Mouse (Mus musculus): ENCODE measurements around the gene Ptpn3. TPM values are rescaled to one million over a fixed set of nuclear protein-coding genes. Genes with fewer than 3 reads are reported as not detected.

Ptpn3 gene
- total RNA-seq, 2 experiments from 2014 or later = 74.8 to 79.2 TPM

GRCm38 (mm10) chr4:57262451-57262850, 39.2 kb downstream of the Ptpn3 start:
- no peak for DNase-seq

DNA sequence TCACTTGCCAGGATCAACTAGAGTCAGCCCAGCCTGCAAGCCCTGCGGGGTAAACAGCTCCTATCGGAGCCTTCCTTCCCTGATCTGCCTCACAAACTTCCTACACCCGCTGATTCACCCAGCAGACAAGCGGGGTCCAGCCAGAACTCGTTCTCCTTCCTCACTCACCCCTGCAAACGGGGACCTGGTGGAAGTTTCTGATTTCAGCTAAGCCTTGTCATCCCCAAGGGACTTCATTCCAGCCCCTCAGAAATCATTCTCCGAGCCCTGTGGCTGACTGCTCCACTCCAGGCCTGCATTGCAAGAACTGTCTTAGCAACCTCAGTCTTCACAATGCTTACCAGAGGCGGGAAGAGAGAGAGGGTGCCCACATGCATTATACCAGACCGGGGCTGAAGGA, 39.8 kb downstream of the Ptpn3 start:
- no peak for DNase-seq

DNA sequence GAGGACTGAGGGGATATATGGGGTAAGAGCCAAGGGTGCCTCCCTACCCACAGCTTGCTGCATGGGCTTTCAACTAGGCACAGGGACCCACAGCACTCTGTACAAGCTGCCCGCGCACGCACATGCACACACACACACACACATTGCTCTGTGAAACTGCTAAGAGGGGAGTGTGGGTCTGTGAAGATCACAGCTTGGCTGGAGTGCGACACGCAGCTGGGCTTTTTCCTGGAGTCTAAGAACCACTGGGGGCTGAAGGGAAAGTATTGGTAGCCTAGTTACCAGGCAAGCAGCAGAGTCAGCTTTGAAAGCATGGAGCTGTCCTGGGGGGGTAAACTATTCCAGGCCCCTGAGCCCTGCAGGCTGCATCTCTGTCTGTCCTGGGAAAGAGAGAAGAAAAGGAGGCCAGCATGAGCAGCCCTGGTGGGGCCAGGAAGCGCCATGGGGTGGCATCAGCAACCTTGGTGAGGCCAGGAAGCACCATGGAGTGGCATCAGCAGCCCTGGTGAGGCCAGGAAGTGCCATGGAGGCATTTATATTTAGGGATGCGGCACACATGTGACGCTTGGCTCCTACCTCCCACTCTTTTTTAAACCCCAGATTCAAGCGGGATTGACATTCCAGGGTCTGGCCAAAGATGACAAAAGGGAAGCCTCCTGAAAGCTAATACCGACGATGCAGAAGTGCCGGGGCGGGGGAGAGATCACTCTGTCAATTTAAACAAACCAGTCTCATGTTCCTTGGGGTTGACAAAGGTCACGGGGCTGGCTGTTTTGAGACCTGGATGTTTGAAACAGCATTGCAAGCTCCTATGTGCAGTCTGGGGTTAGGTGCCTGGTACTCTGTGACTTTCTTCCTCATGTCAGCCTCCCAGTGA, 43.2 kb downstream of the Ptpn3 start:
- no peak for DNase-seq

- DNase-seq = no peak
Measured at GRCm38 (mm10) chr4:57257409-57257808, 44.2 kb downstream of the Ptpn3 start.

DNA sequence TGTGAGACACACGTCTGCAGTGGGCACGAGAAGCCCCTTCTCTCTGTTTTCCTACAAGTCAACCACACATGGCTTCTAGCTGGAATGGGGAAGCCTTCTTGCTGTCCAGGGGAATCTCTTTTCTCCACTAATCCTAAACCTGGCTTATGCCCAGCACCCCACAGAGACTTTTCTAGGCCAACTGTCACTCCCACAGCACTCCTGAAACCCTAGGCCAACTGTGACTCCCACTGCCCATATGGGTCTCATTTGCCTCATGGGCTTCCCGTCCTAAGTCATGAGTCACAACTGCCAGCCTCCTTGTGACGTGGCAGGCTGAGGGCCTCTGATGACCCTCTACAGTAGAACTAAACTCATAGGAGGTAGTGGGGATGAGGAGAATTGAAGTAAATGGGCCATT, 44.9 kb downstream of the Ptpn3 start:
- DNase-seq = no peak

- no peak for DNase-seq
Measured at GRCm38 (mm10) chr4:57254412-57254811, 47.2 kb downstream of the Ptpn3 start.

DNA sequence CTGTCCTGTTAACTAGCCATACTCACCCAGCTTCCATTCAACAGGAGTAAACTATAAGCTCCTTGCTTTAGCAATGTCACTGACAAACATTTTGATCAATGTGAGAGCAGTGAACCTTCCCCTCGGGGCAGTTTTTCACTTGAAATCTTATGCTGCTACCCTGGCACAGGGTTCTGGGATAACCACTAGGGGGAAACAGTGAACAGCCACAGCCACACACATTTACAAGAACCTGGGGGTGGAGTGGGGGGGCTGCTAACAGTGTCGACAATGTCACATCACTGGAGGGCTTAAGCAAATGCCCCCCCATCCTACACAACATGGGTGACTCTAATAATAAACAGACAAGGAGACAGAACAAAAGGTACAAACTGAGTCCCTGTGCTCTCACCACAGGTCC, 51.0 kb downstream of the Ptpn3 start:
- DNase-seq = no peak

GRCm38 (mm10) chr4:57249108-57249507, 52.5 kb downstream of the Ptpn3 start:
- no peak for DNase-seq

DNA sequence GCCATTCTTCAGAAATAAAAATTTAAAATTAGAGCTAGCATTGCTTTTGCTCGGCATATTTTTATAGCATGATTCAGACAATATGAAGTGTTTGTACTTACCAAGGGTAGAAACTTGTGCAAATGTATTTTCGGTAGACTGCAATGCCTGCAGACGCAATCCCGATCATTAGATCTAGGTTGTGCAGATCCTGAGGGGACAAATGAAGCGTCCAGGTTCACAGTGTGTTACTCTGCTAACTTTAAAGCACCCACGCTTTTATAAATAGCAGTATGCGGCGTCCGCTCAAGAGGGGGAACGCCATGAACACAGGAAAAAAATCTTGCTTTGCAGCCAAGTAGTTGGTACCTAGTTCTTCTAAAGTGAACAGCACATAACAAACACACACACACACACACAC, 56.8 kb downstream of the Ptpn3 start:
- no peak for DNase-seq

DNA sequence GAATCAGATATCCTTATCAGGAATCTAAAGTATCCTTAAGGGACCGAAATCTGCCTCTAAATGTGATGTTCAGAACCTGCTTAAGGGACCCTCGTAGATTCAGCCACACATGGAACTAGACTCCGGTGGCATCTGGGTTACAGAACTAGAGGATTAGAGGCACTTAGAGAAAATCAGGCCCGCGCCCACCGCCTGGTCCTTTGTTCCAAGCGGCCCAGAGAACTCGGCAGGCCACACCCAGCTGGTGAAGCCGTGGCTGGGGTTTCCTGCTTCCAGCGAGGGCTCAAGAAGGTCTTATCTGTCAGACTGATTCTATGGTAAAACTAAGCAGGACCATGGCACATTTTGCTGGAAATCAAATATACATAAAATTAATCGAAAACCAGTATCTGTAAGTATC, 58.3 kb downstream of the Ptpn3 start:
- no peak for DNase-seq

DNA sequence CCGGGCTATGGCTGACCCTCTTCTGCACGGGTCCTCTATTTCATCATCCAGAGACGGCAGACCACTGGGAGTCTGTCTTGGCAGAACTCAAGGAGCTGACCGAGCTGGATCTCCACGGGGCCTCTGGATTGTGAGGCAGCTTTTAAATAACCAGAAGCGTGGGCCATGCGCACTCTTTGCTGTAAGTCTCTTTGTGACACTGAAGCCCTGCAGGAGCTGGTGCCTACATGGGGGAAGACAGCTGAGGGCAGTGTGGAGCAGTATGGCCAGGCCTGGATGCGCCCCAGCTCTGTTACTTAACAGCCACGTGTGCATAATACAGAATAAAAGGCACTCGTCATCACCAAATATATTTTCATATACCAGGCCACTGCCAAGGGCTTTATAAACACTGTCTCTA, 60.7 kb downstream of the Ptpn3 start:
- no peak for DNase-seq

DNA sequence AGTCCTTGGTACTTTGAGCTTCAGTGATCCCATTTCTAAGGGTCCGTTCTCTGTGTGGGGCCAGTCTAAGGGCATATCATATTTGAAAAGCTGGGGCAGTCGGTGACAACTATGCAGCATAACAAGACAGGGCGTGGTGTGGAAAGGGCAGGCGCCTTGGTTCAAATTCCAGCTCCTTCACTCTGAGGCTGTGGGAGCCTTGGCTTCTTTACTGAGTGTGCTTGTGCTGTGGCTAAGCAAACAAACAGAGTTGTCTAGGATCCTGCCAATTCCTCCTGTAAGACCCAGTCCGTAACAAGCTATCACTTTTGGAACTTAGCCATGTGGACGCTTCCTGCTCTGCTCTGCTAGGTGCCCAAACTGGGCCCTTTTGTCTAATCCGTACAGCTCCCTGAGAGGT, 61.5 kb downstream of the Ptpn3 start:
- no peak for DNase-seq

DNA sequence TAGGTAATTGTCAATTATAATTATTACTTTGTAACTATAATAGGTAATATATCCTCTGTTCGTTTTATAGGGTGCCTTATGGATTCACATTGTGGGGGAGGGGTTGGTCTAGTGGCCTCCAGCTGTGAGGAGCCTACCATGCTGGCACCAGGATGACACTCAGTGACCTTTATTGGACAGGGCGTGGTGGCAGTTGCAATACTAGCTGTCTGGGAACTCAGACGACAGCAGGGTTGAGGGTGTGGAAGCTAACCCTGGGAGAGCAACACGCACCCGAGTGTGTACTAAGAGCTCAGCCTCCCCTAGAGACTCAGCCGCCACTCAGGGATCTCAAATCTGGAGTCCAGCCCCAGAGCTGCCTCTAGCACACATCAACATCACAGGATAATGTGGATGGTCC, 62.5 kb downstream of the Ptpn3 start:
- no peak for DNase-seq

DNA sequence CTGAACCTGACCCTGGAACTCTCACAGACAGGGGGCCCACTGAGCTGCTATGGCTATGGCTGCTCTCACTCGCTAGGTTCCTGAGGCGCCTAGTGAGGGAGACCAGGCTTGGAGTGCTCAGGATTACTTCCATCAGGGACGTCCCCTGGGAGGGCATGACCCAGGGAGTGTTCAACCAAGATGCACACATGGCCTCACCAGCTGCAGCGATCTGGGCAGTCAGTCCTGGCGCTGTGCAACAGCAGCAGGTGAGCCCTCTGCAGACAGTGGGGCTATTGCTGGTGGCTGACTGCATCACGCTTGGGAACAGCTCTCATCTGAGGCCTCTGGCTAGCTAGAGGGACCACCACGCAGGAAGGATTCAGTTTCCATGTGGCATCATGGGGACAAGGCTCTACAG, 63.5 kb downstream of the Ptpn3 start:
- no peak for DNase-seq

- no peak for DNase-seq
Measured at GRCm38 (mm10) chr4:57236513-57236912, 65.1 kb downstream of the Ptpn3 start.

GRCm38 (mm10) chr4:57235741-57236140, 65.9 kb downstream of the Ptpn3 start:
- no peak for DNase-seq

DNA sequence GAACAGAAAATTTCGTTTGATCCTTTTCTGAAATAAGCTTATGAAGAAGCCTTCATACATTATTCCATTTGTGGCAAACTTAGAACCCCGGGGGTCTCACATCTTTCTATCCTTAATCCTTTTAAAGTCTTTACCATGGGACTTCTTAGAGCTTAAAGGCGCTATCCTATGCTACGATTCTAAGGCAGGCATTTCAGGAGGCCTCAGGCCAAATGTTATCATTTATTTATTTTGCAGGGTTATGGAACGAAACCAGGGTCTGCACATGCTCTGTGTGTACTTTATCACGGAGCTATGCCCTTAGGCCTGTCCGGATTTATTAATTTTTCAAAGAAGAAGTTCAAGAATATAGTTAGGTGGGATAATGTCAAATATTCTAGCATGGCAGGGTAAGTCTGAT, 67.3 kb downstream of the Ptpn3 start:
- no peak for DNase-seq

DNA sequence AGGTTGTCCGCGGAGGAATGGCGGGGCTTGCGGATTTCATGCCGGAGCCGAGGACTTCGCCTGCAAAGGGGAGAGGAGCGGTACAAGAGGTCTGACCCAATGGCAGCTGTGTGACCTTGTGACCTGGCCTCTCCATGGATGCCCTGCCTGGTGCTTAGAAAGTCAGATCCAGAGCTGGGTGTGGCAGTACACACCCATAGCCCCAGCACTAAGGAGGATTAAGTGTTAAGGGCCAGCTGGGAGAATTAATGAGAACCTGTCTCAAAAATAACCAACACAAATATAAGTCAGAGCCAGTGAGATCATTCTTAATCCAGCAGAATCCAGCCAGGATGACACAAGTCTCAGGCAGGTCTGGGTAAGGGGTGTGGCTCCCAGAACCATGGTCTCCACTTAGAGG, 69.2 kb downstream of the Ptpn3 start:
- no peak for DNase-seq

- DNase-seq = no peak
Measured at GRCm38 (mm10) chr4:57231323-57231722, 70.3 kb downstream of the Ptpn3 start.

GRCm38 (mm10) chr4:57230341-57230740, 71.3 kb downstream of the Ptpn3 start:
- no peak for DNase-seq

DNA sequence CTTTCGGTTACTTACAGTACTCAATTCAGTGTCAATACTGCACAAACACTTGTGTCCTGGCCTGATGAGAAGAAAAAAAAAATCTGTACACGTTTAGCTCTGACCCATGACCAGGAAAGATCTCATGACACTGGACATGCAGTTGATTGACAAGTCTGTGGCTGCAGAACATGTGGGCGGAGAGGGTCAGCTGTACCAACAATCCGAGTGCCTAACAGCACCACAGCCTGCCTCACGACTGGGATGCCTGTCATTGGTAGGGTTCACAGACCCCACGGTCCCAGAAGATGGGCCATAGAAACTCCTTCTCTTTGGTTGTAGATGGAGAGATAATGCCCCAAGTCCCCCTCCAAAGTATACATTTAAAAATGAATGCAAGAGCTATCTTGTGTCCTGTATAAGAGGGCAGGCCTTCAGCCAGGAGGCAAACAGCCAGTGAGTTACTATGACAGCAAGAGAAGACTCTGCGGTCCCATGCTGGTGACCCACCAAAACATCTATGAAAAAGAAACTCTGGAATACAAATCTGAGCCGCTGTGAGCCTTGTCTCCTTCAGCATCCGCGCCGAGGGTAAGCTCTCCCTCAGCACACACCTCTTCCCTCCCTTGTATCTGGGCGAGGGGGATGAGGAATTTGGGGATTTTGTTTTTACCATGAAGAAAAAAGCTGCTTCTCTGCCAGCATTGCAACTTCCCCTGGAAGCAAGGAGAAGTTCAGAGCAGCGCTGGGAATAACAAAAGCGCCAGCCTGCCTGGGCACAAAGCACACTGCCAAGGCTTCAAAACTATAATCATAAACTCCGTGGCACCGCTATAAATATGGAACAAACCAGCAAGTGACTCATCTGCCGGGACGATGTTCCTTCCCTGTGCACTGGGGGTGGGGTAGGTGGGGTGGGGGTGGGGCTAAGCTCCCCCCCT, 72.8 kb downstream of the Ptpn3 start:
- peak in 1 of 2 experiments; percentile 27 for DNase-seq

DNA sequence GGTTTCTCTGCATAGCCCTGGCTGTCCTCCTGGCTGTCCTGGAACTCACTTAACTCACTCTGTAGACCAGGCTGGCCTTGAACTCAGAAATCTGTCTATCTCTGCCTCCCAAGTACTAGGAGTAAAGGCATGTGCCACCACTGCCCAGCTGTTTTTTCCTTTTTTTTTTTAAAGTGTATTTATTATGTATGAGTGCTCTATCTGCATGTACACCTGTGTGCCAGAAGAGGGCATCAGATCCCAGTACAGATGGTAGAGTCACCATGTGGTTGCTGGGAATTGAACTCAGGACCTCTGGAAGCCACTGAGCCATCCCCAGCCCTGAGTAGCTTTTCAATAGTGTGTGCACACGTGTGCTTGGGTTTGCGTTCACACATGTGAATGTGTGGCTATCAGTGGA, 76.9 kb downstream of the Ptpn3 start:
- no peak for DNase-seq

- no peak for DNase-seq
Measured at GRCm38 (mm10) chr4:57217746-57218145, 83.9 kb downstream of the Ptpn3 start.

DNA sequence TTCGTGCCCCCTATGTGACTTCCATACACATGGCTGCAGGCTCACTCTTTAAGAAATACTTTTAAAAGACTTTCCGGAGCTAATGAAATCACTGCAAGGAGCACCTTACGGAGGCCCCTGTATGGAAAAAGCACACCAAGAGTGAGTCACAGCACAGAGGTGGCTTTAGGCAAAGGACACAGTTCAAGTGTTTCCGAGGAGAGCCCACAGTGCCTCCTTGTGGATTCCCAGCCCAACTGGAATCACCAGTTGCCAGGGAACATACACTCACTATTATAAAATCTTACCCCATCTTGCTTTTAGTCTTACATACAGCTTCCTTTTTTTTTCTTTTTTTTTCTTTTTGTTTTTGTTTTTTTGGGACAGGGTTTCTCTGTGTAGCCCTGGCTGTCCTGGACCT, 85.1 kb downstream of the Ptpn3 start:
- no peak for DNase-seq
